Mouse (Mus musculus) heart, embryonic 12.5 days (tissue): ENCODE data around the gene Itk. TPM values are rescaled to one million over a fixed set of nuclear protein-coding genes. Genes with fewer than 3 reads are reported as not detected.

ENCODE experiments used
- ATAC-seq: fragments of 200-750 bp; cut with Nextera tagmentation; 2 replicates; pipeline ENCODE4 v1.8.0; 2017; ENCODE audit warnings: moderate TSS enrichment, moderate library complexity; ENCODE audit not compliant: insufficient number of reproducible peaks, low FRiP score
- H3K27ac ChIP-seq: fragments of 300-500 bp; sonication (generic); 2 replicates; pipeline ENCODE4 v1.5.1; 2016; ENCODE audit warnings: mild to moderate bottlenecking, moderate library complexity; ENCODE audit not compliant: poor library complexity, severe bottlenecking
- H3K27me3 ChIP-seq: fragments of 300-500 bp; sonication (generic); replicated peaks from 2 replicates; pipeline ENCODE4 v1.6.1; 2016; ENCODE audit warnings: mild to moderate bottlenecking, moderate library complexity
- H3K36me3 ChIP-seq: fragments of 300-500 bp; sonication (generic); 2 replicates; pipeline ENCODE4 v1.6.1; 2016; ENCODE audit warnings: mild to moderate bottlenecking, moderate library complexity
- H3K4me1 ChIP-seq: fragments of 300-500 bp; sonication (generic); replicated peaks from 2 replicates; pipeline ENCODE4 v1.6.1; 2016; ENCODE audit warnings: mild to moderate bottlenecking
- H3K4me2 ChIP-seq: fragments of 300-500 bp; sonication (generic); 2 replicates; pipeline ENCODE4 v1.6.1; 2016; ENCODE audit warnings: mild to moderate bottlenecking, moderate library complexity
- H3K4me3 ChIP-seq: fragments of 300-500 bp; sonication (generic); 2 replicates; pipeline ENCODE4 v1.5.1; 2016; ENCODE audit warnings: mild to moderate bottlenecking
- H3K9ac ChIP-seq: fragments of 300-500 bp; sonication (generic); 2 replicates; pipeline ENCODE4 v1.6.1; 2016; ENCODE audit warnings: mild to moderate bottlenecking, moderate library complexity
- H3K9me3 ChIP-seq: fragments of 300-500 bp; sonication (generic); replicated peaks from 2 replicates; pipeline ENCODE4 v1.6.1; 2016; ENCODE audit warnings: mild to moderate bottlenecking, moderate library complexity
- WGBS: fragments of 180-500 bp; shearing (Covaris S2); methylation state at CpG from one replicate; pipeline ENCODE4 v1.1.7; 2016; 5-methylcytosine and 5-hydroxymethylcytosine counted together
- polyA plus RNA-seq: library from polyadenylated mRNA; unstranded; fragments of >200 nt; fragmentation: Nextera tagmentation; extraction: Ambion mirVana; gene quantifications from 2 replicates; pipeline ENCODE4 v1.2.1, GENCODE M21; 2016

Gene Itk
- polyA plus RNA-seq, 1 experiment from 2014 or later, result not detected

- Histone ChIP-seq H3K4me2 (no peak overlapping the region), H3K27ac (no peak overlapping the region), H3K9ac (no peak overlapping the region), H3K27me3 (no peaks in the 10 kb centered on the region), H3K9me3 (no peaks in the 10 kb centered on the region), H3K36me3 (no peaks in the 10 kb centered on the region), H3K4me1 (no peaks in the 10 kb centered on the region), H3K4me3 (no peak overlapping the region)
- no peak for ATAC-seq
- WGBS, result 71% methylated on average over 4 of the region's 4 CpGs
These were observed 4.1 kb upstream of the Itk start for GRCm38 (mm10) chr11:46393413-46393812.

- 75% methylated on average over 7 of the region's 7 CpGs for WGBS
- no peak for ATAC-seq
These were observed 3.6 kb upstream of the Itk start for GRCm38 (mm10) chr11:46392890-46393289.

DNA sequence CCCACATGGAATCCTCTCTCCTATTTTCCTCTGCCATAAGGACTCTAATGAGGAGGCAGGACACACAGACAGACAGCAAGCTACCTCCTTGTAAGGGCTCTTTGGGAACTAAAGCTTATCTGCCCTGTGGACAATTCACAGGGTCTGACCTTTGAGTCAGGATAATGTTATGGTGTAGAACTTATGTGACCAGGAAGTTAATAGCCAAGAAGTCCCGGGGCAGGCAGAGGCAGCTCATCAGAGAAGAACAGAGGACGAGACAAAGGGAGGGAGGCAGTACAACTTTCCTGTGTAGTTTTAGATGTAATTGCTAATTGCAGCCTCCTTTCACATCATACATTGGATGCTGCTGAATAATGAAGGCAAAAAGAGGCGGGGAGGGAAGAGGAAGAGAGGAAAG, 1.3 kb upstream of the Itk start:
- H3K4me2 ChIP-seq, result no peak overlapping the region
- H3K27ac ChIP-seq, result no peak overlapping the region
- H3K9me3 ChIP-seq, result no peaks in the 10 kb centered on the region
- no peak for ATAC-seq
- H3K27me3 ChIP-seq, result no peaks in the 10 kb centered on the region
- 58% methylated on average over 3 of the region's 3 CpGs for WGBS
- H3K4me1 ChIP-seq, result no peaks in the 10 kb centered on the region
- no peak overlapping the region for H3K9ac ChIP-seq
- H3K4me3 ChIP-seq, result no peak overlapping the region
- no peaks in the 10 kb centered on the region for H3K36me3 ChIP-seq

More at GRCm38 (mm10) chr11:46392890-46393289, 3.6 kb upstream of the Itk start:
- Histone ChIP-seq H3K27ac (no peak overlapping the region), H3K4me2 (no peak overlapping the region), H3K9me3 (no peaks in the 10 kb centered on the region), H3K4me1 (no peaks in the 10 kb centered on the region), H3K27me3 (no peaks in the 10 kb centered on the region), H3K36me3 (no peaks in the 10 kb centered on the region), H3K4me3 (no peak overlapping the region), H3K9ac (no peak overlapping the region)

DNA sequence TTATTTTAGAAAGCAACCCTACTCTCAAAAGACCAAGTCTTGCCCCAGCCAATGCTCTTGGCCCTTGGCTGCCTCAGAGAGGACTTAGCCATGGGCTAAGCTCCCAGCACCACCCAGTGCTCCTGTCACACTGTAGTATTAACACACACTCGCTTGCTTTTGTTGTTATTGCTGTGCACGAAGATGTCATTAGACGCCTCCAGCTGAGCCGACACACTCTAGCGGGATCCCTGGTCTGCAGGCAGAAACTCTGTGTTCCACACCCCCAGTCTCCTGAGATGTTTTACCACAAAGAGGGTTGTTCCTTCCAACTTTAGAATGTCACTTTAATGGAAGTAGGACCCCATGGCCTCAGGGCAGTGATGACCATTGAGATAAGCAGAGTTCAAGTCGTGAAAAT, 877 bp downstream of the Itk start:
- no peaks in the 10 kb centered on the region for H3K27me3 ChIP-seq
- WGBS, result 66% methylated on average over 6 of the region's 6 CpGs
- H3K9me3 ChIP-seq, result no peaks in the 10 kb centered on the region
- ATAC-seq, result no peak
- no peaks in the 10 kb centered on the region for H3K36me3 ChIP-seq
- no peak overlapping the region for H3K27ac ChIP-seq
- H3K4me2 ChIP-seq, result no peak overlapping the region
- H3K4me1 ChIP-seq, result no peaks in the 10 kb centered on the region
- no peak overlapping the region for H3K9ac ChIP-seq
- H3K4me3 ChIP-seq, result no peak overlapping the region

DNA sequence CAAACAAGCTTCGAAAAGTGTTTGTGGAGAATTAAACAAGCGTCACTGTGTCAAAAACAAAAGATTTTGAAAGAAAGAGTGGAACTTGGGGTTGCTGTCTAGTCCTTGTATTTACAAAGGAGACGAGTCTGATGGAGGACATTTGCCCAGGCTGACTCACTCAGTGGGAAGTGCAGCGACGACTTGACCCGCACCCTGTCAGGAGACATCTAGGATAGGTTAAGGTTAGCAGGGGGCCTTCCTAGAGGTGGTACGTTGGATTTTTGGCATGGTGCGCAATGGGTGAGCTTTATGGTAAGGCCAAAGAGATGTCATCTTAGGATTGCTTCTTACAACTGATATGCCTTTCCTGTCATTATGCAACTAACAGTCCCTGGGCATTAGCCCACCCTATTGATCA, 2.3 kb downstream of the Itk start:
- no peak overlapping the region for H3K4me2 ChIP-seq
- H3K27ac ChIP-seq, result no peak overlapping the region
- no peaks in the 10 kb centered on the region for H3K4me1 ChIP-seq
- H3K27me3 ChIP-seq, result no peaks in the 10 kb centered on the region
- no peak overlapping the region for H3K4me3 ChIP-seq
- H3K9me3 ChIP-seq, result no peaks in the 10 kb centered on the region
- WGBS, result 88% methylated on average over 8 of the region's 8 CpGs
- H3K9ac ChIP-seq, result no peak overlapping the region
- no peaks in the 10 kb centered on the region for H3K36me3 ChIP-seq
- no peak for ATAC-seq

DNA sequence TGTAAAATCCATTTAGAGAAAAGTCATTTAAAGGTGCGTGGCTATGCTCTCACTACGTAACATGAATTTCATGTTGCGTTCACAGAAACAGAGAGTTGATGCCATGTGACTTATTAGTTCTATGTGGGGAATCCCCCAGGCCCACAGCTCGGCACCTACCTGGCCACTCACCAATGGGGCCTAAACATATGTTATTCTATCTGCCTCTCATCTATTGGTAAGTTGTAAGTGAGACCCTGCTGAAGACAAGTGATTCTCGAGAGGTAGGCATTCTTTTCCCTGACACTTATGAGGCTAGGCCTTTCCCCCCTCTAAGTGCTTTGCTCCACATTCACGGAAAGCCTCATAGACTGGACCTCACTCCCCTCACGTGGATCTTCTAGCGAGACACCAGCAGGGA, 2.8 kb downstream of the Itk start:
- WGBS, result 79% methylated on average over 8 of the region's 8 CpGs
- no peak overlapping the region for H3K4me3 ChIP-seq
- H3K36me3 ChIP-seq, result no peaks in the 10 kb centered on the region
- H3K4me1 ChIP-seq, result no peaks in the 10 kb centered on the region
- no peaks in the 10 kb centered on the region for H3K9me3 ChIP-seq
- ATAC-seq, result no peak
- no peaks in the 10 kb centered on the region for H3K27me3 ChIP-seq
- no peak overlapping the region for H3K27ac ChIP-seq
- no peak overlapping the region for H3K4me2 ChIP-seq
- no peak overlapping the region for H3K9ac ChIP-seq

DNA sequence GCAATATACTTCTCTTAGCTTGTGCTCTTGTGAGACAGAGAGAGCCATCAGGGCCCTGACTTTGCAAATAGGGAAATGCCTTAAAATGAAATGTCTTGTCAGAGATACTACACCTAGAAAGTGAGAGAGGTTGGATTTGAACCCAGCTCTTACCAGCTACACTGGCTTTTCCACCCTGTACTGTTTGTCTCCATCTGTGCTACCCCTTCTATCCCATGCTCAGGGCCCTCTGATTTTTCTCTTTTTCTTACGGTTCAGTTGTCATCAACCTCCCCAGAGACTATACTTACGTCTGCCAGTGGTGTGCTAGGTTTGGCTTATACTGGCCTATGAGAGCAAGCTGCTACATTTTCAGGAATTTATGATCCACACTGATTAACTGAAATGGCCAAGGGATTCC, 4.4 kb downstream of the Itk start:
- H3K9ac ChIP-seq, result no peak overlapping the region
- no peak overlapping the region for H3K4me2 ChIP-seq
- ATAC-seq, result no peak
- H3K9me3 ChIP-seq, result no peaks in the 10 kb centered on the region
- WGBS, result 83% methylated on average over 2 of the region's 2 CpGs
- H3K4me3 ChIP-seq, result no peak overlapping the region
- H3K36me3 ChIP-seq, result no peaks in the 10 kb centered on the region
- no peaks in the 10 kb centered on the region for H3K27me3 ChIP-seq
- no peaks in the 10 kb centered on the region for H3K4me1 ChIP-seq
- H3K27ac ChIP-seq, result no peak overlapping the region

DNA sequence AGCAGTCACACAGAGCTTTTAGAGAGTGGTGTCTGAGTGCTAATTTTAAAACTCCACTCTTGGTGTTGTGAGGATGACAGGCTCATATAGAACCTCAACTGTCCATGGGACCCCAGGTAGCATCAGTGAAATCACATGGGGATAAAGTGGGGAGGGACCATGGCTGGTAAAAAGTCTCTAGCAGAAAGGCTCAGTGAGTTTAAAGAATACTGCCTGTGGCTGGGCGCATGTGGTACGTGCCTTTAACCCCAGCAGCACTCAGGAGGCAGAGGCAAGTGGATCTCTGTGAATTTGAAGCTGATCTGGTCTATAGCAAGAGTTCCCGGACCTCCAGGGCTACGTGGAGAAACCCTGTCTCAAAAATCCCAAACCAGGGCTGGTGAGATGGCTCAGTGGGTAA, 6.8 kb downstream of the Itk start:
- Histone ChIP-seq H3K4me2 (no peak overlapping the region), H3K36me3 (no peaks in the 10 kb centered on the region), H3K9ac (no peak overlapping the region), H3K27me3 (no peaks in the 10 kb centered on the region), H3K9me3 (no peaks in the 10 kb centered on the region), H3K4me3 (no peak overlapping the region), H3K27ac (no peak overlapping the region), H3K4me1 (no peaks in the 10 kb centered on the region)
- ATAC-seq, result no peak
- WGBS, result 89% methylated on average over 4 of the region's 4 CpGs

DNA sequence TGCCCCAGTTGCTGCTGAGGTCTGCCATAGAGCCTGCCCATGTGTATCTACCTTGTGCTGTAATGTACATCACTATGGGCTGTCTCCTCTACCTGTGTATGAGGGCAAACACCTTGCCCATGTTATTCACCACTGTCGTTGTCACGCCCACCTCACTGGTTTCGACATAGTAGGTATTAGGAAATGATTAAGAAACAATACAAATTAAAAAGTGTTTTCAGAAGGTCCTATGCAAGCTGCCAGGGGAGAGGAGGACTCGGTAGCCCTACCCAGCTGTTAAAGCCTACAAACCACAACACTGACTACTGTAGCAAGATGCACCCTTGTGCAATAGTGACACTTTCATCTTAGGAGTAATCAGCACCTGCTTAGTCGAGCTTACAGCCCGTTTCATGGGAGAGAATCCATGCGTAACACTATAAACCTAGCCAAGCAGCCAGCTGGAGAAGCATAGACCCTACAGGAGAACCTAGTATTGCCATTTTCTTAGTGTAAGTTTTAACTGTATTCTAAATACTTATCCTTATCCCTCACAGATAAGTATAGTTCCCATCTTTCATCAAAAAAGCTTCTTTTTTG, 9.1 kb downstream of the Itk start:
- 80% methylated on average over 7 of the region's 7 CpGs for WGBS
- Histone ChIP-seq H3K4me3 (no peak overlapping the region), H3K9me3 (no peaks in the 10 kb centered on the region), H3K27ac (no peak overlapping the region), H3K4me2 (no peak overlapping the region), H3K4me1 (no peaks in the 10 kb centered on the region), H3K27me3 (no peaks in the 10 kb centered on the region), H3K9ac (no peak overlapping the region), H3K36me3 (no peaks in the 10 kb centered on the region)
- ATAC-seq, result no peak

DNA sequence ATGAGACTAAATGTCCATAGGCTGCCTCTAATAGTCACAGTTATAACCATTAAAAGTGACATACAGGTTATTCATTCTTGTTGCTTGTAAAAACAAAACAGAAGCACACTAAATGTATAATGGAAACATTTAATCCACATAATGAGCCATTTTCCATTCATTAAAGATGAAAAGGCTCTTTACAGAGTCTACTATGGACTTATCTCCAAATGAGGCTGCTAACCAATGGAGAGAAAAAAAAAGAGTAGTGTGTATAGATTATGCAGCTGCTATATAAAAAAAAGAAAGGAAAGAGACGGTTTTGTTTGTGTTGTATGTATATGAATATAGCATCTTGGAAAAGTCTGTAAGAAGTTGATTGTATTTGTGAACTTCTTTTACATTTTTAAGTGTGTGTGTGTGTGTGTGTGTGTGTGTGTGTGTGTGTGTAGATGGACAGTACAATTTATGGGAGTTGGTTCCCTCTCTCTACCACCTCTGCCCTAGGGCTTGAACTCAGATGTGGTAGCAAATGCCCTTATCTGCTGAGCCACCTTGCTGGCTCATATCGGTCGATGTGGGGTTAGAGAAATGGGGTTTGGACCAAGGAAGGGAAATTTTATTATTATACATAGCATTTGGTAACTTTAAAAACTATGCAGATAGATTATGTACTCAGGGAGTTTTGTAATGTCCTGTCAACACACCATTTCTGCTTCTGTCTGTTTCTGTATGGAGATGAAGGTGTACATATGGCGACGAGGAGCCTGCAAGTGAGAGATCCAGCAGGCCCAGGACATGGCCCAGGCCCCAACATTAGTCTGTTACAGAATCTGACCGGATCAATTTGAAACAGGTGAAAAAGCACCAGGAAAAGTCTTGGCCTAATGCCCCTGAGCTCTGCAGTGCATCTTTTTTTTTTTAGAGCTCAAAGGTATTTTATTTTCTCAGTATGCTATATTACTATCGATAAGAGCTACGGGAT, 11.2 kb downstream of the Itk start:
- Histone ChIP-seq H3K9ac (no peak overlapping the region), H3K4me1 (no peaks in the 10 kb centered on the region), H3K4me3 (no peak overlapping the region), H3K36me3 (no peaks in the 10 kb centered on the region), H3K27ac (no peak overlapping the region), H3K9me3 (no peaks in the 10 kb centered on the region), H3K4me2 (no peak overlapping the region), H3K27me3 (no peaks in the 10 kb centered on the region)
- ATAC-seq, result no peak
- WGBS, result 81% methylated on average over 8 of the region's 8 CpGs

DNA sequence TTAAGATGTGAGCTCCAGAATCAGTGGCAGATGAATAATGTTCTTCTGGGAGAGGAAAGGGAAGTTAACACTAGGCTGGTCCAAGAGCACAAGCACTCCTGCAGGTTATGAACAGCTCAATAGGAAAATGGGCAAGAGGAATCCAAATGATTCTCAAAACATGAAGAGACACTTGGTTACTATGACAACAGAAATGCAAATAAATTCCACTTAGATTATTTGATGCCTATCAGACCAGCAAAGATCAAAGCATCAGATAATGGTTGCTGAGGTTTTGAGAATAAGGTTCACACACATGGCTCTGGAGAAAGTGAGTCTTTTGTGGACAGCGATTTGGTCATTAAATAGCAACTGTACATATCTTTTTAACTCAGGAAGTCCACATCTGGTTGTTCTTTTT, 12.0 kb downstream of the Itk start:
- no peak for ATAC-seq
- 75% methylated on average over 1 of the region's 1 CpGs for WGBS
- no peak overlapping the region for H3K27ac ChIP-seq
- no peak overlapping the region for H3K4me3 ChIP-seq
- no peak overlapping the region for H3K9ac ChIP-seq
- H3K36me3 ChIP-seq, result no peaks in the 10 kb centered on the region
- no peaks in the 10 kb centered on the region for H3K4me1 ChIP-seq
- H3K9me3 ChIP-seq, result no peaks in the 10 kb centered on the region
- H3K4me2 ChIP-seq, result no peak overlapping the region
- H3K27me3 ChIP-seq, result no peaks in the 10 kb centered on the region
